Mouse (Mus musculus) heart, embryonic 11.5 days (tissue): ENCODE results near the gene Odc1. TPM values are rescaled to one million over a fixed set of nuclear protein-coding genes. Genes with fewer than 3 reads are reported as not detected.
A peak's percentile ranks its signal among the peaks of the same experiment; 100 is the strongest.

Experiments used
- ATAC-seq: fragments of 200-750 bp; cut with Nextera tagmentation; replicated peaks from 2 replicates; pipeline ENCODE4 v1.8.0; 2017; ENCODE audit warnings: moderate library complexity; ENCODE audit not compliant: insufficient number of reproducible peaks, low FRiP score, low TSS enrichment
- H3K27ac ChIP-seq: fragments of 300-500 bp; sonication (generic); 2 replicates; pipeline ENCODE4 v1.5.1; 2014; ENCODE audit warnings: mild to moderate bottlenecking, low read depth, low read length
- H3K27me3 ChIP-seq: fragments of 300-500 bp; sonication (generic); 2 replicates; pipeline ENCODE4 v1.6.1; 2014; ENCODE audit warnings: mild to moderate bottlenecking, low read length, mixed read lengths; ENCODE audit not compliant: control insufficient read depth, insufficient read depth
- H3K36me3 ChIP-seq: fragments of 300-500 bp; sonication (generic); 2 replicates; pipeline ENCODE4 v1.6.1; 2014; ENCODE audit warnings: mild to moderate bottlenecking, low read length, moderate library complexity, mixed read lengths; ENCODE audit not compliant: control insufficient read depth, insufficient read depth
- H3K4me1 ChIP-seq: fragments of 300-500 bp; sonication (generic); 2 replicates; pipeline ENCODE4 v1.6.1; 2014; ENCODE audit warnings: low read length; ENCODE audit not compliant: control insufficient read depth, insufficient read depth
- H3K4me2 ChIP-seq: fragments of 300-500 bp; sonication (generic); 2 replicates; pipeline ENCODE4 v1.6.1; 2014; ENCODE audit warnings: mild to moderate bottlenecking, moderate library complexity
- H3K4me3 ChIP-seq: fragments of 300-500 bp; sonication (generic); 2 replicates; pipeline ENCODE4 v1.5.1; 2014; ENCODE audit warnings: low read depth, low read length
- H3K9ac ChIP-seq: fragments of 300-500 bp; sonication (generic); 2 replicates; pipeline ENCODE4 v1.6.1; 2014; ENCODE audit warnings: mild to moderate bottlenecking, low read depth, low read length, moderate library complexity
- H3K9me3 ChIP-seq: fragments of 300-500 bp; sonication (generic); replicated peaks from 2 replicates; pipeline ENCODE4 v1.6.1; 2016; ENCODE audit warnings: low read length; ENCODE audit not compliant: control insufficient read depth
- WGBS: fragments of 180-500 bp; shearing (Covaris S2); extraction: QIAGEN DNeasy Blood & Tissue Kit; methylation state at CpG from one replicate; pipeline ENCODE4 v1.1.7; 2014; ENCODE audit not compliant: insufficient replicate concordance; 5-methylcytosine and 5-hydroxymethylcytosine counted together
- polyA plus RNA-seq: library from polyadenylated mRNA; unstranded; fragments of >200 nt; fragmentation: Nextera tagmentation; extraction: Ambion mirVana; gene quantifications from 2 replicates; pipeline ENCODE4 v1.2.1, GENCODE M21; 2014

The Odc1 gene
- polyA plus RNA-seq, result 158 and 159 TPM in 2 replicates

GRCm38 (mm10) chr12:17544209-17545106, at the start of gene Odc1:
TSS of gene Odc1 (plus strand) at chr12:17544794.
- H3K9ac ChIP-seq, result peak within 1 kb of the TSS; percentile 92
- peaks cover 18% of the 10 kb centered on the region for H3K36me3 ChIP-seq
- no peaks in the 10 kb centered on the region for H3K9me3 ChIP-seq
- peaks cover 8% of the 10 kb centered on the region; the same call in 1 of the 2 replicates for H3K4me1 ChIP-seq
- ATAC-seq, result peak; percentile 98
- no peaks in the 10 kb centered on the region for H3K27me3 ChIP-seq
- WGBS, result under 1% methylated on average over 69 of the region's 98 CpGs
- peak within 1 kb of the TSS; percentile 82 for H3K4me2 ChIP-seq
- H3K27ac ChIP-seq, result peak within 1 kb of the TSS; percentile 89
- H3K4me3 ChIP-seq, result peak within 1 kb of the TSS; percentile 89

DNA sequence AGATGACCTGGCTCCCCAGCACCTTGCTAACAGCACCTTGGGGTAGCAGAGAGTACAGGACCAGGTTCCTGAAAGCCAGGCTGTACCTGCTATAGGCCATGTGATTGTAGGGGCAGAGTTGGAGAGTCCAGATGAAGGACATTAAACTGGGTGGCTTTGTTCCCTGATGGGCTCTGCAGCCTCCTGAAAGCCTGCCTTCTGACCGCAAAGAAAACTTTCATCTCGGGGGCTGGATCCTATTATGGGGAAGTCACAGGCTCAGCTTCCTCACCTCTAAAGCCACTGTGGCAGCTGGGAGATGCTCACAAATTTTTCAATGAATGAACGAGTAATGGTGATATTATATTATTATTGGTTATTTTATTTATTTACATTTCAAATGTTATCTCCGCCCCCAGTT, 49.8 kb upstream of the Odc1 start:
- no peak overlapping the region for H3K4me2 ChIP-seq
- no peaks in the 10 kb centered on the region for H3K9me3 ChIP-seq
- H3K27me3 ChIP-seq, result no peaks in the 10 kb centered on the region; the same call in 1 of the 2 replicates
- H3K36me3 ChIP-seq, result no peaks in the 10 kb centered on the region
- no peak for ATAC-seq
- 44% methylated on average over 4 of the region's 4 CpGs for WGBS
- no peak overlapping the region for H3K27ac ChIP-seq
- no peak overlapping the region for H3K4me3 ChIP-seq
- peaks cover 8% of the 10 kb centered on the region for H3K4me1 ChIP-seq
- no peak overlapping the region for H3K9ac ChIP-seq

DNA sequence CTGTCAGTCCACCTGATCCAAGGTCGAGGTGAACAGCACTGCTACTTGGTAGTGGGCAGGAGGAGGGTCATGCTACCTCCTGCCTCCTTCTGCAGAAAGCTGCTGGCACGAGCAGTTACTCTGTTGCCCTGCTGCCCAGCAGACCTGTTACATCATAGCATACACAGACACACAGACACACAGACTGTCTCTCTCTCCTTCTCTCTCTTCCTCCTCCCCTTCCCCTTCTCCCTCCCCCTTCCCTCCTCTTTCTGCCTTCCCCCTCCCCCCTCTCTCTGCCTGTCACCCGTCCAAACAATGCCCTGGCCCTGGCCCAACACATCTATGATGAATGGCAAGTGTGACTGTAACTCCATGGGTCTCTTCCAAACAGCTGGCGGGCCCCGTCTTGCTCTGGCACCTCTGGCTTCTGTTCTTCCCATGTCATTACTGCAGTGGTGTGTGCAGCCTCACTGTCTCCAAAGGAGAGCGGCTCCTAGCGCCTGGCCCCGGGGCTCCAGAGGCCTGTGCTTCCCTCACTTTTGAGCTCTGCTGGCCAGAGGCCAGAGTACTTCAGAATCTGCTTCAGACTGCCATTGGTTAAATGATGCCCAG, 48.6 kb upstream of the Odc1 start:
- Histone ChIP-seq H3K9me3 (no peaks in the 10 kb centered on the region), H3K4me2 (peak overlapping the region; percentile 24; the same call in 1 of the 2 replicates), H3K9ac (no peak overlapping the region), H3K4me3 (no peak overlapping the region), H3K4me1 (peaks cover 8% of the 10 kb centered on the region), H3K27me3 (no peaks in the 10 kb centered on the region; the same call in 1 of the 2 replicates), H3K36me3 (no peaks in the 10 kb centered on the region), H3K27ac (no peak overlapping the region)
- 18% methylated on average over 8 of the region's 8 CpGs for WGBS
- ATAC-seq, result peak; percentile 76

GRCm38 (mm10) chr12:17505620-17506074, 38.9 kb upstream of the Odc1 start:
- no peak overlapping the region for H3K4me3 ChIP-seq
- H3K27me3 ChIP-seq, result no peaks in the 10 kb centered on the region
- no peak for ATAC-seq
- no peaks in the 10 kb centered on the region for H3K36me3 ChIP-seq
- no peaks in the 10 kb centered on the region for H3K9me3 ChIP-seq
- H3K9ac ChIP-seq, result no peak overlapping the region
- no peak overlapping the region for H3K4me2 ChIP-seq
- no peak overlapping the region for H3K27ac ChIP-seq
- H3K4me1 ChIP-seq, result peaks cover 14% of the 10 kb centered on the region
- 38% methylated on average over 2 of the region's 2 CpGs for WGBS

DNA sequence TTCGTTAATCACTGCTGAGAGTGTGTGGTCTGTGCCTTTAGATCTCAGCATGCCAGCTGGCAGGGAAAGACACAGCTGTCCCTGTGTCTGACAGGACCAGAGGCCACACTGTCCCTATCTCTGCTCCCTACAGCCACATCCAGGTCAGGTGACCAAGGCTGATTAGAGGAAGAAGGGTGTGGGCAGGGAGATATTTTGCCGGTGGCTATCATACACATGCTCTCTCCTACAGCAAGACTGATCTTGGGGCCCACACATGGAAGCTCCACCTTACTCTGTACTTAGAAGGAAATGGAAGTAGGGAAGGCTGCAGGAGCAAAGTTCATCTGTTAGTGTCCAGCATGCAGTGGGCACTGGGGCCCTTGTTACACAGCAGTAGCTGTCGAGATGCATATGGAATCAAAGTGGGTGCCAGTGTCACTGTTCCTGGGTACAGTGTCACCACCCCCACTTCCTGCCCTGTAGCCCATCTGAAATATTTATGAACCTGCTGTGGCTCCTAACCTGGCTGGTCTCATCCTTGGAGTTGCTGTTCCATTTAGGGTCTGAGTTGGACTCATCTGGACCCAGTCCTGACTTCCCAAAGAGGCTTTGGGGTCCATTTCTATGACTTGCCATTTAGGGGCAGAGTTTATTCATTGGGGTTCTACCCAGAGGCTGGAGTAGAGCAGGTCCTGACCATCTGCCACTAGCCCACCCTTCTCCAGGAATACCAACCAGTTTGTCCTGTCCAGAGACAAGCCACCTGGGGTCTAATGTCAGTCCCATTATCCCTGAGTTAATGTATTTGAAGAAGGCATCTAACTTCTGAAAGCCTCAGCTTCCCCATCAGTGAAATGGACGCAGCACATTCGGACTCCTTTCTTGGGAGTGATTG, 38.2 kb upstream of the Odc1 start:
- peak; percentile 95 for ATAC-seq
- H3K27ac ChIP-seq, result no peak overlapping the region
- H3K9me3 ChIP-seq, result no peaks in the 10 kb centered on the region
- peak overlapping the region; percentile 34 for H3K4me2 ChIP-seq
- no peaks in the 10 kb centered on the region for H3K27me3 ChIP-seq
- H3K9ac ChIP-seq, result no peak overlapping the region
- no peak overlapping the region for H3K4me3 ChIP-seq
- peaks cover 14% of the 10 kb centered on the region for H3K4me1 ChIP-seq
- H3K36me3 ChIP-seq, result no peaks in the 10 kb centered on the region
- 43% methylated on average over 5 of the region's 5 CpGs for WGBS

- no peak overlapping the region for H3K4me3 ChIP-seq
- no peak for ATAC-seq
- no peak overlapping the region for H3K27ac ChIP-seq
- H3K4me1 ChIP-seq, result peaks cover 14% of the 10 kb centered on the region
- H3K9me3 ChIP-seq, result no peaks in the 10 kb centered on the region
- no peak overlapping the region for H3K9ac ChIP-seq
- H3K4me2 ChIP-seq, result peak overlapping the region; percentile 34
- no peaks in the 10 kb centered on the region for H3K27me3 ChIP-seq
- WGBS, result 29% methylated on average over 13 of the region's 13 CpGs
- H3K36me3 ChIP-seq, result no peaks in the 10 kb centered on the region
Measured at GRCm38 (mm10) chr12:17506994-17507542, 37.5 kb upstream of the Odc1 start.

DNA sequence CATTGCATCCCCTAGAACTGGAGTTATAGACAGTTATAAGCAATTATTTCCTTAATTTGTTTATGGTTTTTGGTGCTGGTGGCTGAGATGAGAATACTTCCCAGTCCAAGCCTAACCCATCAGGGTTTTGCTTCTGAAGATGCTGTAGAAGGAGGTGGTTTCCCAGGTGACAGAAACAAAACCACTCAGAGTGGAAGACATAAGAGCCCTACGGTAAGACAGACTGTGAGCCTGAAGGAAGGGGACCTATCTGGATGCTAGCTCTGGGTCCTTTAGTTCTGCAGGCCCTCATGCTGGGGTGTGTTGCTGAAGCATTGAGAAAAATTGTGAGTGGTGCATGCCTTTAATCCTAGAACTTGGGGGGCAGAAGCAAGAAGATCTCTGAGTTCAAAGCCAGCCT, 35.3 kb upstream of the Odc1 start:
- Histone ChIP-seq H3K36me3 (no peaks in the 10 kb centered on the region), H3K9ac (no peak overlapping the region), H3K27me3 (no peaks in the 10 kb centered on the region), H3K9me3 (no peaks in the 10 kb centered on the region), H3K4me3 (no peak overlapping the region), H3K27ac (no peak overlapping the region), H3K4me1 (peaks cover 14% of the 10 kb centered on the region), H3K4me2 (no peak overlapping the region)
- no peak for ATAC-seq
- whole genome bisulfite sequencing, result 83% methylated on average over 1 of the region's 1 CpGs

- 47% methylated on average over 12 of the region's 12 CpGs for WGBS
- H3K4me1 ChIP-seq, result peaks cover 14% of the 10 kb centered on the region
- H3K9me3 ChIP-seq, result no peaks in the 10 kb centered on the region
- H3K27ac ChIP-seq, result no peak overlapping the region
- no peaks in the 10 kb centered on the region for H3K36me3 ChIP-seq
- no peak for ATAC-seq
- no peak overlapping the region for H3K9ac ChIP-seq
- H3K4me3 ChIP-seq, result no peak overlapping the region
- H3K4me2 ChIP-seq, result no peak overlapping the region
- no peaks in the 10 kb centered on the region for H3K27me3 ChIP-seq
Measured at GRCm38 (mm10) chr12:17510158-17510557, 34.4 kb upstream of the Odc1 start.
